Mouse (Mus musculus): ENCODE results near the gene Thra.

GRCm38 (mm10) chr11:98751221-98751782 lies 10.9 kb downstream of the Thra start:
- no peak for TF ChIP-seq CTCF (IDR thresholded peaks at IDR 0.05; ENCODE audit: low read depth, low read length)
- no peak for TF ChIP-seq POLR2A (IDR thresholded peaks at IDR 0.05; ENCODE audit: extremely low read depth, insufficient read depth, low read length)
